Mouse (Mus musculus) erythroblast, adult 5-6 weeks (primary cell): ENCODE results near the gene Mrgpra4. TPM values are rescaled to one million over a fixed set of nuclear protein-coding genes. Genes with fewer than 3 reads are reported as not detected.

Source experiments
- ATAC-seq: replicated peaks from 2 replicates; pipeline ENCODE4 v1.8.0; 2016; ENCODE audit warnings: moderate number of reproducible peaks, mild to moderate bottlenecking, moderate TSS enrichment, inconsistent platforms; ENCODE audit not compliant: poor library complexity, low FRiP score, severe bottlenecking
- total RNA-seq, 2 experiments: library from RNA; stranded (forward) in 1 of 2; stranded (reverse) in 1 of 2; fragments of 150-400 nt in 1 of 2; fragments of 200-764, 138-1000 nt in 1 of 2; gene quantifications; 2 replicates each; pipeline versions ENCODE4 v1.2.3 to v1.2.4; 2015 to 2017; ENCODE audit warnings: low replicate concordance in 2 of 2

Gene Mrgpra4
- not detected in 2 replicates for total RNA-seq (2015; ENCODE audit: low replicate concordance)
- not detected in 2 replicates for total RNA-seq (2017; ENCODE audit: low replicate concordance)

DNA sequence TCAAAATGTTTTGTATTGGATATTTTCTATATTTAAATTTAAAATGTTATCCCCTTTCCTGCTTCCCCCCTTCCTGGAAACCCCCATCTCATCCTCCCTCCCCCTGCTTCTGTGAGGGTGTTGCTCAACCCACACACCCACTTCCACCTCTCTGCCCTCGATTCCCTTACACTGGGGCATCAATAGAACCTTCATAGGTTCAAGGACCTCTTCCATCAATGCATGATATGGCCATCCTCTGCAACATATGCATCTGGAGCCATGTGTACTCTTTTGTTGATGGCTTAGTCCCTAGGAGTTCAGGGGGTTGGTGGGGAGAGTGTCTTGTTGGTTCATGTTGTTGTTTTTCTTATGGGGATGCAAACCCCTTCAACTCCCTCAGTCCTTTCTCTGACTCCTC is at the start of gene Mrgpra4:
TSS of gene Mrgpra4 (minus strand) at position 101 of the 400 bp plus-strand sequence.
- no peak for ATAC-seq

DNA sequence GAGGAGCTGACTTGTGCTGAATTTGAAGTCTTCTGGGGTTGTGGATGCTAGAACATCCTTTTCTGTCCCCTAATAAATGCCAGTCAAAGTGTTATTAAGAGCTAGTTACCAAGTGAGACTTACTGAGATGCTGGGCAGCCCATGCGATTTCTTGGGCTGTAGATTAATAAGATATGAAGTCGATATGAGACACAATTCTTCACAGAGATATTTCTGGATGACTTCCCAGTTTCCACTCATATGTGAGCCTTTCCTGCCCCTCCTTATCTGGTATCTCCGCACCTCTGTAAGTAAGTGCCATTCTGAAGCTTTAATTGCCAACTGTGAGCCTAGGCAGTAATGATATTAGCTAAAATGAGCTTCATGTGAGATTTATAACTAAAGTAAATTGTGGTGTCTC is 45.6 kb upstream of the Mrgpra4 start, which contains the start of gene Mrgprx1:
TSS of gene Mrgprx1 (minus strand) at position 101 of the 400 bp plus-strand sequence.
- no peak for ATAC-seq

DNA sequence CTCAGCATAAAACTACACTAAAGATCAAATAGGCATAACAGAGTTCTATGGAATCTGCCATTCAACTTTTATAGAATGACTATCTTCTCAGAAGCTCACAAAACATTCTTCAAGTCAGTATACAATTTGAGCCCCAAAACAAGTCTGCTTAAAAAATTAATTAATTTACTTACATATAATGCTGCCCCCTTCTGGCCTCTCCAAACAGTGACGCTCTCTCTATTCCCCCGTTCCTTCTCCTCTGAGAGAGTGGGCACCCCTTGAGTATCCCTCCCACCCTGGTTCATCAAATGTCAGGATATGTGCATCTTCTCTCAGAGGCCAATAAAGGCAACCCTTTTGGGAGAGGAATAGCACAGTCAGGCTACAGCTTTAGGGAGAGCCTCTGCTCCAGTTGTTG is 36.0 kb upstream of the Mrgpra4 start:
- ATAC-seq, result no peak

GRCm38 (mm10) chr7:47995689-47996088 is 13.8 kb upstream of the Mrgpra4 start:
- no peak for ATAC-seq

DNA sequence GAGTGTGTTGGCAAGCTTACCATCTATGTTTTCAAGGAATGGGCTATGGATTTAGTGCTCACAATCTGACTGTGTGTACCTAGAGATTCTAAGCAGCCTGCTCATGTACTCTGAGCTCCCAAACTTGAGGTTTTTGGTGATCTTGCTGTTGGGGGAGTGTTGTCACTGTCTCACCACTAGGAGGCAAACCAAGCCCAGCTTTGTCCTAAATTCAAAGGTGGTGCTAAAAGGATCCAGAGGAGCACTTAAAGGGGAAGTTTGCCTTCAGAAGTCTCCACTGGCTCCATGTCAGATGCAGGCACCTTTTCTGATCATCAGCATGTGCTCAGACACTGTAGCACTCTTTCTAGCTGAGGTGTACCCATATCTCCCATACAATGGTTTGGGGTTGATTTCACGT is 4.9 kb upstream of the Mrgpra4 start:
- ATAC-seq, result no peak

Other genes starting within 250 kb of the Mrgpra4 start
- not detected in 2 replicates for gene Mrgprx1, start 45.5 kb upstream of the Mrgpra4 start, total RNA-seq (2015; ENCODE audit: low replicate concordance)
- gene Mrgprx1, start 45.5 kb upstream of the Mrgpra4 start, total RNA-seq (2017; ENCODE audit: low replicate concordance), result not detected in 2 replicates
- not detected in 2 replicates for gene Mrgprb5, start 186.9 kb upstream of the Mrgpra4 start, total RNA-seq (2015; ENCODE audit: low replicate concordance)
- not detected in 2 replicates for gene Mrgprb5, start 186.9 kb upstream of the Mrgpra4 start, total RNA-seq (2017; ENCODE audit: low replicate concordance)
- not detected in 2 replicates for gene Mrgprb4, start 217.2 kb upstream of the Mrgpra4 start, total RNA-seq (2015; ENCODE audit: low replicate concordance)
- gene Mrgprb4, start 217.2 kb upstream of the Mrgpra4 start, total RNA-seq (2017; ENCODE audit: low replicate concordance), result not detected in 2 replicates